Mouse (Mus musculus) kidney, adult 2 months (tissue): ENCODE data around the gene Sacm1l. TPM values are rescaled to one million over a fixed set of nuclear protein-coding genes. Genes with fewer than 3 reads are reported as not detected.

Experiments used
- DNase-seq: peaks from one replicate; pipeline ENCODE4 v3.0.0; 2021
- H3K27ac ChIP-seq: fragments of 200-500 bp; 2 replicates; pipeline ENCODE4 v1.5.1; 2012; ENCODE audit warnings: low read depth, low read length, control low read depth, inconsistent platforms; ENCODE audit not compliant: insufficient read depth
- H3K27me3 ChIP-seq: fragments of 200-500 bp; replicated peaks from 2 replicates; pipeline ENCODE4 v1.6.1; 2012; ENCODE audit warnings: mild to moderate bottlenecking, moderate library complexity, low read length, inconsistent platforms; ENCODE audit not compliant: control insufficient read depth, insufficient read depth
- H3K36me3 ChIP-seq: fragments of 200-500 bp; 2 replicates; pipeline ENCODE4 v1.6.1; 2012; ENCODE audit warnings: mild to moderate bottlenecking, moderate library complexity, low read length, inconsistent platforms; ENCODE audit not compliant: control insufficient read depth, insufficient read depth
- H3K4me1 ChIP-seq: fragments of 200-500 bp; 2 replicates; pipeline ENCODE4 v1.6.1; 2011; ENCODE audit warnings: low read length; ENCODE audit not compliant: control insufficient read depth, insufficient read depth
- H3K4me3 ChIP-seq: fragments of 200-500 bp; 2 replicates; pipeline ENCODE4 v1.5.1; 2011; ENCODE audit warnings: mild to moderate bottlenecking, low read depth, low read length, control low read depth; ENCODE audit not compliant: insufficient read depth
- CTCF ChIP-seq: fragments of 200-500 bp; conservative IDR thresholded peaks from 2 replicates; pipeline ENCODE4 v1.5.1; 2011; ENCODE audit warnings: low read depth, mild to moderate bottlenecking, control low read depth, low read length, moderate library complexity, mixed read lengths; ENCODE audit not compliant: insufficient read depth, insufficient read length
- POLR2A ChIP-seq: fragments of 200-500 bp; IDR thresholded peaks from one replicate; pipeline ENCODE4 v1.6.1; 2011; ENCODE audit warnings: low read depth, low read length, control low read depth
- WGBS: fragments of 180-500 bp; shearing (Covaris S2); methylation state at CpG from one replicate; pipeline ENCODE4 v1.1.7; 2018; 5-methylcytosine and 5-hydroxymethylcytosine counted together
- polyA plus RNA-seq: library from polyadenylated mRNA; depleted of rRNA; stranded (reverse); fragments of >200 nt; gene quantifications from 2 replicates; pipeline ENCODE4 v1.2.3, GENCODE M21; 2012

Gene Sacm1l
- polyA plus RNA-seq, 1 experiment: 20.0 TPM

GRCm38 (mm10) chr9:123520735-123521134 lies 8.8 kb upstream of the Sacm1l start:
- no peak overlapping the region for H3K27ac ChIP-seq
- H3K27me3 ChIP-seq: no peaks in the 10 kb centered on the region
- H3K4me1 ChIP-seq: no peaks in the 10 kb centered on the region
- peaks cover 2% of the 10 kb centered on the region; the same call in 1 of the 2 replicates for H3K36me3 ChIP-seq
- TF ChIP-seq CTCF (no peak), POLR2A (no peak)
- no peak overlapping the region for H3K4me3 ChIP-seq
- 52% methylated on average over 3 of the region's 3 CpGs for WGBS
- no peak for DNase-seq

GRCm38 (mm10) chr9:123523676-123524075 lies 5.9 kb upstream of the Sacm1l start:
- no peak overlapping the region for H3K27ac ChIP-seq
- peaks cover 3% of the 10 kb centered on the region; the same call in 1 of the 2 replicates for H3K4me1 ChIP-seq
- peaks cover 2% of the 10 kb centered on the region; the same call in 1 of the 2 replicates for H3K36me3 ChIP-seq
- no peak for TF ChIP-seq POLR2A
- peak; percentile 64 for TF ChIP-seq CTCF
- WGBS: 42% methylated on average over 3 of the region's 3 CpGs
- H3K27me3 ChIP-seq: no peaks in the 10 kb centered on the region
- DNase-seq: no peak
- no peak overlapping the region for H3K4me3 ChIP-seq

GRCm38 (mm10) chr9:123525095-123525494 lies 4.5 kb upstream of the Sacm1l start:
- Histone ChIP-seq H3K36me3 (no peaks in the 10 kb centered on the region), H3K27me3 (no peaks in the 10 kb centered on the region), H3K4me1 (peaks cover 3% of the 10 kb centered on the region; the same call in 1 of the 2 replicates), H3K4me3 (no peak overlapping the region), H3K27ac (no peak overlapping the region)
- TF ChIP-seq CTCF (peak; percentile 49), POLR2A (no peak)
- WGBS: 0% methylated on average over 1 of the region's 1 CpGs
- DNase-seq: peak; percentile 70

GRCm38 (mm10) chr9:123526502-123526901 lies 3.1 kb upstream of the Sacm1l start:
- TF ChIP-seq POLR2A (no peak), CTCF (no peak)
- no peak overlapping the region for H3K4me3 ChIP-seq
- 80% methylated on average over 5 of the region's 5 CpGs for WGBS
- H3K27ac ChIP-seq: no peak overlapping the region
- DNase-seq: no peak
- peaks cover 6% of the 10 kb centered on the region; the same call in 1 of the 2 replicates for H3K4me1 ChIP-seq
- no peaks in the 10 kb centered on the region for H3K27me3 ChIP-seq
- H3K36me3 ChIP-seq: no peaks in the 10 kb centered on the region

- no peak for DNase-seq
- 11% methylated on average over 6 of the region's 6 CpGs for WGBS
- Histone ChIP-seq H3K36me3 (no peaks in the 10 kb centered on the region), H3K27me3 (no peaks in the 10 kb centered on the region), H3K27ac (peak overlapping the region; percentile 99), H3K4me1 (peaks cover 12% of the 10 kb centered on the region), H3K4me3 (peak overlapping the region; percentile 78)
- TF ChIP-seq CTCF (no peak), POLR2A (no peak)
These were observed 1.3 kb upstream of the Sacm1l start for GRCm38 (mm10) chr9:123528087-123528925.

- Histone ChIP-seq H3K4me3 (peak overlapping the region; percentile 78), H3K36me3 (no peaks in the 10 kb centered on the region), H3K4me1 (peaks cover 12% of the 10 kb centered on the region), H3K27me3 (no peaks in the 10 kb centered on the region), H3K27ac (peak overlapping the region; percentile 99)
- WGBS: under 1% methylated on average over 17 of the region's 17 CpGs
- no peak for TF ChIP-seq CTCF
- no peak for TF ChIP-seq POLR2A
- peak; percentile 68 for DNase-seq
These were observed 648 bp upstream of the Sacm1l start for GRCm38 (mm10) chr9:123528926-123529295.

DNA sequence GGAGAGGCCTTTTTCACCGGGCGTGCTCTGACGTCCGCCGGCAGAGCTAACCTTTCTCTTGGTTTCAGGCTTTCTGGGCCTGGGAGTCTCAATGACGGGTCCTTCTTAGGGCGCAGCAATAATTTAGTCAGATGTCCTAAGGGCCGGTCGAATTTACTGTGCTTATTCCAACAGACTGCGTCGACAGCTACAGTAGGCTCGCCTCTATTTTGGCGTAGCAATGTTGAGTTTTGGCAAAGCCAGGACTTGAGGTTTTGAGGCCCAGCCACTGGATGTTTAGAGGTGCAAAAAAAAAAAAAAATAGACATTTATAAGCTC lies 558 bp downstream of the Sacm1l start:
- no peaks in the 10 kb centered on the region for H3K36me3 ChIP-seq
- peaks cover 12% of the 10 kb centered on the region for H3K4me1 ChIP-seq
- H3K27me3 ChIP-seq: no peaks in the 10 kb centered on the region
- under 1% methylated on average over 13 of the region's 13 CpGs for WGBS
- TF ChIP-seq CTCF: no peak
- no peak for TF ChIP-seq POLR2A
- peak; percentile 28 for DNase-seq
- H3K27ac ChIP-seq: peak overlapping the region; percentile 78
- H3K4me3 ChIP-seq: peak overlapping the region; percentile 92
